Mouse (Mus musculus) forebrain, postnatal 0 days (tissue): Measurements from ENCODE around the gene Gab2. TPM values are rescaled to one million over a fixed set of nuclear protein-coding genes. Genes with fewer than 3 reads are reported as not detected.
A peak's percentile ranks its signal among the peaks of the same experiment; 100 is the strongest.

ENCODE experiments used
- ATAC-seq: fragments of 200-750 bp; cut with Nextera tagmentation; 2 replicates; pipeline ENCODE4 v1.8.0; 2017; ENCODE audit warnings: mild to moderate bottlenecking, moderate library complexity
- DNase-seq: peaks from one replicate; pipeline ENCODE4 v3.0.0-alpha.2; 2015
- H3K27ac ChIP-seq: fragments of 300-500 bp; sonication (generic); 2 replicates; pipeline ENCODE4 v1.5.1; 2014; ENCODE audit warnings: low read depth, mild to moderate bottlenecking, antibody characterized with exemption, low read length, moderate library complexity, mixed read lengths
- H3K27me3 ChIP-seq: fragments of 300-500 bp; sonication (generic); 2 replicates; pipeline ENCODE4 v1.6.1; 2014; ENCODE audit warnings: mild to moderate bottlenecking, low read length, mixed read lengths; ENCODE audit not compliant: insufficient read depth
- H3K36me3 ChIP-seq: fragments of 300-500 bp; sonication (generic); 2 replicates; pipeline ENCODE4 v1.6.1; 2014; ENCODE audit warnings: mild to moderate bottlenecking, moderate library complexity; ENCODE audit not compliant: insufficient read depth
- H3K4me1 ChIP-seq: fragments of 300-500 bp; sonication (generic); 2 replicates; pipeline ENCODE4 v1.6.1; 2014; ENCODE audit warnings: antibody characterized with exemption; ENCODE audit not compliant: insufficient read depth
- H3K4me2 ChIP-seq: fragments of 300-500 bp; sonication (generic); 2 replicates; pipeline ENCODE4 v1.6.1; 2014; ENCODE audit warnings: low read depth, mild to moderate bottlenecking, moderate library complexity
- H3K4me3 ChIP-seq: fragments of 300-500 bp; sonication (generic); 2 replicates; pipeline ENCODE4 v1.5.1; 2014; ENCODE audit warnings: low read depth, low read length, mixed read lengths
- H3K9ac ChIP-seq: fragments of 300-500 bp; sonication (generic); 2 replicates; pipeline ENCODE4 v1.6.1; 2014; ENCODE audit warnings: mild to moderate bottlenecking
- H3K9me3 ChIP-seq: fragments of 300-500 bp; sonication (generic); 2 replicates; pipeline ENCODE4 v1.6.1; 2016; ENCODE audit warnings: low read length
- CTCF ChIP-seq: sonication (generic); IDR thresholded peaks from 2 replicates; pipeline ENCODE4 v1.5.1; 2016; ENCODE audit warnings: antibody characterized with exemption, control low read depth, low read depth
- WGBS: fragments of 180-500 bp; shearing (Covaris S2); extraction: QIAGEN DNeasy Blood & Tissue Kit; methylation state at CpG from one replicate; pipeline ENCODE4 v1.1.7; 2014; 5-methylcytosine and 5-hydroxymethylcytosine counted together
- polyA plus RNA-seq: library from polyadenylated mRNA; unstranded; fragments of >200 nt; fragmentation: Nextera tagmentation; extraction: Ambion mirVana; gene quantifications from 2 replicates; pipeline ENCODE4 v1.2.1, GENCODE M21; 2015
- total RNA-seq: library from RNA; depleted of rRNA; stranded (reverse); fragments of >200 nt; gene quantifications from 2 replicates; pipeline ENCODE4 v1.2.3, GENCODE M21; 2014

The Gab2 gene
- total and polyA plus RNA-seq, 2 experiments from 2014 or later = 14.0 to 27.0 TPM

DNA sequence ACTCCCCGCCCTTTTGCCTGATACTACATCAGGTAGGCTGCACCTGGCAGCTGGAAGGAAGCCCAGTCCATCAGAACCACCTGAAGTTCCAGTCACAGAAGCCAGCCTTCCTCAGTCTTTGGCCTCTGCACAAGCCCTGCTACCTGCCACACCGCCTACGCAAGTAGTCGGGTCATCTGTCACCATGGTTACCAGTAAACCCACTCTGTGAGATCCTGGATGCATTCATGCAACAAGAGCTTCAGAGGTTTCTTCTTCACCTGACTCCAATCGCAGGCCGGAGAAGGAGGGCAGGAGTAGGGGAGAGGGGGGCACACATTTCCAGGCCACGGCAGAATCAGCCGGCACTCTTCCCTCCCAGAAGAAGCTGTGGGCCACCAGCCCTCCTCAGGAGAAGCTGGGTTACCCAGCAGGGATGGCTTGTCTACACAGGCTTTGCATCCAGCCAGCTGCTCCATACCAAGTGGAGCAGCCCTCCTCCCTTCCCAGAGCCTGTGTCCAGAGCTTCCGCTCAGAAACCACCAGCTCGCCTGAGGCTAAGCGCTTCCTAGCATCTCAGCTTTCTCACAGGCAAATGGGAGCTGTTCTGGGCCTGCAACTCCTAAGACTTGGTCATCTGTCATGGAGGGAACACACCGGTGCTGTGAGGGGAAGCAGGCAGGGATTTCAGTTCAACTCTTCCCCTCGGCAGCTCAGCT is 247.7 kb downstream of the Gab2 start:
- Histone ChIP-seq H3K9me3 (no peaks in the 10 kb centered on the region), H3K4me3 (no peak overlapping the region), H3K9ac (no peak overlapping the region), H3K36me3 (no peaks in the 10 kb centered on the region), H3K27me3 (peaks cover 10% of the 10 kb centered on the region; the same call in 1 of the 2 replicates), H3K4me1 (peaks cover 14% of the 10 kb centered on the region), H3K4me2 (no peak overlapping the region), H3K27ac (no peak overlapping the region)
- ATAC-seq = no peak
- TF ChIP-seq CTCF = no peak
- no peak for DNase-seq
- 74% methylated on average over 13 of the region's 13 CpGs for WGBS

DNA sequence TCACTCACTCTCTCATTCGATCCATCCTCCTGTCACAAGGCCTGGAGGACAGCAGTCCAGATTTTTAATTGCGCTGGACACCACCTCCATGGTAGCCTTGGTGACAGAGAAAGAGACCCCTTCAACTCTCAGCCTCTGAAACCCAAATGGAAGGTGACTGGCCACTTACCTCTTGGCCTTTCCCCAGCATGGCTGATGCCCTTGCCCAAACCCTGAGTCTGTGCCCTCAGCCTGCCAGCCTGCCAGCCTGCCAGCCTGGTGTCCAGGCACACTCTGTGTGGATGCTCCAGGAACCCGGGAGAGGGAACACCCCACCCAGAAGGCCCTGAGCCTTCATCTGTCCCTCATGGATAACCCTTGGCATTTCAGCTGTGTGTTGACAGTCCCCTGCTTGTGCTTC is 248.3 kb downstream of the Gab2 start:
- H3K4me1 ChIP-seq = peaks cover 14% of the 10 kb centered on the region
- no peak overlapping the region for H3K4me2 ChIP-seq
- H3K27ac ChIP-seq = no peak overlapping the region
- no peaks in the 10 kb centered on the region for H3K9me3 ChIP-seq
- no peak for DNase-seq
- no peak for ATAC-seq
- no peak for TF ChIP-seq CTCF
- no peak overlapping the region for H3K4me3 ChIP-seq
- H3K36me3 ChIP-seq = no peaks in the 10 kb centered on the region
- 0 out of 2 replicates have a peak overlapping the region, but pooled peaks have one; percentile 6 for H3K9ac ChIP-seq
- WGBS = 79% methylated on average over 3 of the region's 3 CpGs
- H3K27me3 ChIP-seq = peaks cover 10% of the 10 kb centered on the region; the same call in 1 of the 2 replicates

DNA sequence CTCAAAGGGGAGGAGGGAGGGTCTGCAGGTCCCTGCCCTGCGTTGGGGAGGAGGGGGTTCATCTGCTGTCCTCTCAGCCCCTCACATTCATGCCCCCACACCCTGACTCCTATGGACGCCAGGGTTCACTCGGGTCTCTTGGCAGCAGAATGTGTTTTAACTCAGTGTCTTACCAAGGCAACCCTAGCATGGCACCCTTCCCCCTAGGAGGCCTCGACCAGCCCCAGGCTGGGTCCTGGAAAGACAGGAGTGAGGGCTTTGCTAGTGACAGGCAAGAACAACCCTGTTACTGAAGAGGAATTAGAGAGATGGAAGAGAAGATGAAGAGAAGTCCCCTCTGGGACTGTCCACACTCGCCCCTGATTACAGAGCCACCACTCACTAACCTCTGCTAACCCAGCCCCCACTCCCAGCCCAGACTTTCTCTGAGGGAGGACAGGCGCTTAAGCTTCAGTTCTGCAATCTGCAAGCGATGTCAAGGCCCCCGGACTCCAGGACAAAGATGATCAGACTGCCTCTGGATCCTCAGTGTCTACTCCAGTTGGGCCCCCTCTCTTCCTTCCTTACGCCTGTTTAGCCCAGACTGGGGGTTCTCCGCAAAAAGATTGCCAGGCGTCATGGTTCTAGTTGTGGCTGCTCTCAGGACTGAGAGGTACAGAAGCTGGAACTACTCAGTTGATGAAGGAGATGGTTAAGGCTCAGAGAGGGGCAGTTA is 249.7 kb downstream of the Gab2 start:
- no peak for TF ChIP-seq CTCF
- WGBS = 62% methylated on average over 11 of the region's 11 CpGs
- H3K27me3 ChIP-seq = peaks cover 7% of the 10 kb centered on the region; the same call in 1 of the 2 replicates
- no peak for ATAC-seq
- peaks cover 14% of the 10 kb centered on the region for H3K4me1 ChIP-seq
- H3K4me3 ChIP-seq = peak overlapping the region; percentile 91
- peak overlapping the region; percentile 76 for H3K9ac ChIP-seq
- no peak for DNase-seq
- peak overlapping the region; percentile 80 for H3K4me2 ChIP-seq
- no peaks in the 10 kb centered on the region for H3K36me3 ChIP-seq
- H3K9me3 ChIP-seq = no peaks in the 10 kb centered on the region
- H3K27ac ChIP-seq = no peak overlapping the region

DNA sequence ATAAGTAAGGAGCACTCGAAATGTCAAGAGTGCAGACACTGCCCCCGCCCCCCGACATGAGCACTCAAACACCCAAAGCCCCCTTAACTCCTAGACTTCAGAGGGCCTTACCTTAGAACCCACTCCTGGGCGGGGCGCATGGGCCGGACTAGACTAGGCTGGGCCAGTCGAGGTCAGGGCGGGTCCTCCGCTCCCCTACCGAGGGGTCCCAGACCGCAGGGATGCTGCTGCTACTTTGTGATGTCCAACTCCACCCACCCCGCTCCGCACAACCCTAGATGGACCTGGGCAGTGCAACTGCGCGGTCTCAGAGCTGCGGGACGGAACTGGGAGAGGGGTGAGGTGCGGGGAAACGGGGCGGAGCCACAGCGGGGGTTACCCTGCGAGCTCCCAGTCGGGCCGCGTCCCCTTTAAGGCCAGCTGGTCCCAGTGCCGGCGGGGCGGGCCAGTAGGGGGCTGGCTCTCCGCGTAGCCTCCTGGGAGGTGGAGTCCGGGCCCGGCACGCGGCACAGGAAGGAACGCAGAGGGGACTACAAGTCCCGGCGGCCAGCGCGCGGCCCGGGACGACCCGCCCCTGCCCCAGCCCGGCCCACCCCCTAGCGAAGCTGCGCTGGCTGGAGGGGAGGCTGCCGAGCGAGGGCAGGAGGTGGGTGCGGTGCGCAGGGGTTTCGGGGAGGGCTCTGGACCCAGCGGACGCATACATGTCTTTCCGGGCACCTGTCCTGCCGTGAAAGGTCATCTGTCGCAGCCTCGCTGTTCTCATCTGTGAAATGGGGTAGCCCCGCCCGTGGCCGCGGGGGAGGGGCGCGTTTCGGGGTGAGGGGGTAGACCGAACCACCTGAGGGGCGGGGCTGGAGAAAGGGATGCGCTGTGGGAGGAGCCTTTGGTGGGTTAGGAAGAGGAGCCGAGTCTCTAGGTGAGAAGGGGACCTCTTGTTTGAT is 250.6 kb downstream of the Gab2 start, which contains the start of the genes Usp35 and Kctd21:
Gene Usp35 (minus strand): TSS at position 295 of the 941 bp plus-strand sequence.
Gene Kctd21 (plus strand): TSS at position 602 of the 941 bp plus-strand sequence.
- peak; percentile 99 for ATAC-seq
- H3K4me2 ChIP-seq = peak within 1 kb of the TSS; percentile 80

DNA sequence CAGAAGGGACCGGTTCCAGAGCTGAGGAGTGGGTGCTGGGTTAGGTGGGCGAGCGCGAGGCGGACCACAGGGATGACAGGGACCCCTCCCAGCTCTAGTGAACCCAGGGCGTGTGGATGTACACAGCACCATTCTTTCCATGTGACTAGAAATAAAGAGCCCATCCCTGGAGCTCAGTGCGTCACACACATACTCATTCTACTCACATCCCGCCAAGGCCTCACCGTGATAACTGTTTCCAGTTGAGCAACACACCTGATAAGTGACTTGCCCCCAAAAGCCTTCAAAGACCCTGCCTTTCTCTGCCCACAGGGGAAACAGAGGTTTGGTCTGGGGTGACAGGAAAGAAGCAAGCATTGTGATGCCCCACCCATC is 251.3 kb downstream of the Gab2 start:
- no peaks in the 10 kb centered on the region for H3K36me3 ChIP-seq
- WGBS = 2% methylated on average over 9 of the region's 9 CpGs
- ATAC-seq = peak; percentile 59

More for the DNA sequence above, 250.6 kb downstream of the Gab2 start, which contains the start of the genes Usp35 and Kctd21:
- DNase-seq = peak; percentile 97
- Histone ChIP-seq H3K27ac (peak within 1 kb of the TSS; percentile 67; the same call in 1 of the 2 replicates), H3K36me3 (no peaks in the 10 kb centered on the region), H3K27me3 (no peaks in the 10 kb centered on the region), H3K4me1 (peaks cover 14% of the 10 kb centered on the region), H3K9ac (peak within 1 kb of the TSS; percentile 76), H3K4me3 (peak within 1 kb of the TSS; percentile 91), H3K9me3 (no peaks in the 10 kb centered on the region)
- WGBS = 4% methylated on average over 57 of the region's 68 CpGs
- TF ChIP-seq CTCF = peak; percentile 57

More for the DNA sequence above, 251.3 kb downstream of the Gab2 start:
- peak overlapping the region; percentile 58 for H3K4me2 ChIP-seq
- peak overlapping the region; percentile 91 for H3K4me3 ChIP-seq
- H3K27me3 ChIP-seq = no peaks in the 10 kb centered on the region
- H3K9me3 ChIP-seq = no peaks in the 10 kb centered on the region
- DNase-seq = no peak
- peaks cover 14% of the 10 kb centered on the region for H3K4me1 ChIP-seq
- H3K9ac ChIP-seq = peak overlapping the region; percentile 76
- H3K27ac ChIP-seq = peak overlapping the region; percentile 67; the same call in 1 of the 2 replicates
- TF ChIP-seq CTCF = no peak
